Mouse (Mus musculus) retina, embryonic 14.5 days (tissue): Measurements from ENCODE around the gene Ttll9.

Source experiments
- DNase-seq: peaks from one replicate; pipeline ENCODE4 v3.0.0-alpha.2; 2015; ENCODE audit warnings: low spot score

Gene Ttll9

DNA sequence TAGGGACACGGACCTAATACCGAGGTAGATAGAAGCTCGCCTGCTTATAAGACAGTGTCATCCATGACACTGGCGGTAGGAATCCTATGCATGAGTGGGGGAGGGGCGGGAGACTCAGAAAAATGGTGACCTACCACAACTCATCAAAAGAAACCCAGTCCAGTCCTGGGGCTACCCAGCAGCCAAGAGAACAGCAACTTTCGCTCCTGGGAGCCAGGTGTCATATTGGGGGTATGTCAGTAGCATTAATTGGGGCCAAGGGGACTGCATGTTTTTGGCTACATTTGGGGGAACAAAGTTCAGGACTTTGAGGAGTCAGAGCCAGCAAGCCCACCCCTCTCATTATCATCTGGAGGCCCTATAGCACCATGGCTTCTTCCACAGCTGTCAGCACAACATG lies 88.8 kb downstream of the Ttll9 start:
- no peak for DNase-seq

DNA sequence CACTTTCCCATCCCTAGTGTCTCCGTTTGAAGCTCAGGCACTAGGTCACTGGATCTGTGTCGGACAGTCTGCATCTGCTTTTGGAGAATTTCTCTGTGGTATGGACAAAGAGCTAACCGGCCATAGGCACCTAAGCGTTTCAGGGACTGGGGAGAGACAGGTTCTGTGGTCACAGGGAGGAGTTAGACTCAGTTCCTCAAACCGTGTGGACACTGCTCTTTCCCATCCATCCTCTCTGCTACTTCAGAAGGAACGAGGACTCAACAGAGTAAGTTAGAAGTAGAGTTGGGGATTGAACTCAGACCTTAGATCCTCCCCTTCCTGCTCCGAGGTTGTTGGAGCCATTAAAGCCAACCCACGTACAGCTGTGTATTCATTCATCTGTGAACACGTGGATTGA lies 89.3 kb downstream of the Ttll9 start:
- DNase-seq, result no peak

DNA sequence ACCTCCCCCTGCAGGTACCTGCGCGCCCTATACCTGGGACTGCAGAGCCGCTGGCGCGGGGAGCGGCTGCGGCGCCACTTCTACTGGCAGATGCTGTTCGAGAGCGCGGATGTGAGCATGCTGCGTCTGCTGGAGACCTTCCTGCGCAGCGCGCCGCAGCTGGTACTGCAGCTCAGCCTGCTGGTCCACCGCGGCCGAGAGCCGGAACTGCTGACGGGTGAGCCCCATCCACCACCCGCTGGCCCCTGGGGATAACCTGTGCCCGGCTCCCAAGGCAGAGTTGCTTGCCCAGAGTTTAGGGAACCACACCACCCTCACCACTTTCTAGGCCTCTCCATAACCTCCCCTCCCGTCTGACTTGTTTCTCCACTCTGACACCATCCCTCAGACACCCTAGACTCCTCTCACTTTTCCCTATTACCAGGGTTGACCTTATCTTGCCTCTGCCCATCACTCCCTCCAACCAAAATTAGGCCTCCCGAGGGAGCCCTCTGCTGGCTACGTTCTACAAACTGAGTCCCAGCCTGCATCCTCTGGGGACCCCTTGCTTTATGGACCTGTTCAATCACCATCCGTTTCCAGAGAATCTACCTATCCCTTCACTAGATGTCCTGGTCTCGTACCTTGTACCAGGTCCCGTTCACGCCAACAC lies 90.5 kb downstream of the Ttll9 start:
- DNase-seq, result peak; percentile 53

DNA sequence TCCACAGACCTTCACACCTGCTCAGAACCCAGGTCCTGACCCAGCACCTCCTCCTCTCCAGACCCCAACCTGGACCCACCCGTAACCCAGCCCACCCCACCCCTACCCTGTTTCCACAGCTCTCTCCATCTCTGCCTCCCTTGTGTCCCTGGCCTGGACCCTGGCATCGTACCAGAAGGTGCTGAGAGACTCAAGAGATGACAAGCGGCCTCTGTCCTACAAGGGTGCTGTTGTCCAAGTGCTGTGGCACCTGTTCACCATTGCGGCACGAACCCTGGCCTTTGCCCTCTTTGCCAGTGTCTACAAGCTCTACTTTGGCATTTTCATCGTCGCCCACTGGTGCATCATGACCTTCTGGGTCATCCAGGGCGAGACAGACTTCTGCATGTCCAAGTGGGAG lies 91.6 kb downstream of the Ttll9 start:
- DNase-seq, result no peak

- no peak for DNase-seq
Observed at GRCm38 (mm10) chr2:153055270-153055920, 93.1 kb downstream of the Ttll9 start.
